Mouse (Mus musculus): ENCODE data around the gene Glra4.

- TF ChIP-seq CTCF (IDR thresholded peaks at IDR 0.05; ENCODE audit: low read depth) = peak; percentile 66
- no peak for TF ChIP-seq EP300 (optimal IDR thresholded peaks at IDR 0.05)
Measured at GRCm38 (mm10) chrX:136761103-136762074, 18.6 kb downstream of the Glra4 start.

Data from stomach, postnatal 0 days (tissue).